In the genomic region with DNA sequence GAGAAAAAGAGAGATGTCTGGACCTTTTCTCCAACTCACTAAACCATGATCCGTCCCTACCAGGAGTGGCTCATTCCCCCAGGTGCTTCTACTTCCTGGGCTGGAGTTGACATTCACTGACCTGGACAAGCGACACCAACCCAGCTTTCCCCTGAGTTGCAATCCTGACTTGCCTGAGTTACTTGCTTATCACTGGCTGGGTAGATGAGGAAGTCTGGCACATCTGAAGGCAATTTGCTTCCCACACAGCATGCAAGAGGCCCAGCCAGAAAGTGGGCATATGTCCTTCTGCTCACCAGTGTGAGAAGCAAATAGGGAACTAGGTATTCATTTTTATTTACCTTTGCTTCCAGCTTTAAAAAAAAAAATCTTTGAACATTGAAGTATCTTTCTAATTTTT, we compare ENCODE assay signal across 12 mouse cellular contexts.
DNase-seq lines count a peak whose midpoint lies in the region.
"Had no signal": no experiment of that assay in that cellular context is flagged by ENCODE, and none has a peak within 500 bp of the region (broad histone marks: within the 10 kb centered on the region; RNA-seq: fewer than 3 reads in every experiment).

No protein-coding gene starts in this region.

- peak; percentile 94 for DNase-seq in brain, adult 2 months (ENCODE audit: low read depth, low spot score)
- DNase-seq in cerebellum, adult 11-12 months: peak; percentile 72
- DNase-seq in cerebellum, adult 9-10 months: peak; percentile 73
- DNase-seq in cerebellum, postnatal 25 days: peak; percentile 63 to 74
- DNase-seq in natural killer cell, adult 2 months (ENCODE audit: low spot score in 2 of 2): no peak
- DNase-seq in lung, postnatal 14 days: no peak
- DNase-seq in c-Kit-positive CD71-positive TER-119-positive erythroid progenitor cells, embryonic 14.5 days (ENCODE audit: low spot score): no peak
- DNase-seq: adrenal gland, postnatal 14 days; forebrain, postnatal 0 days; gastrocnemius, postnatal 36 days; heart, adult 11 months; kidney, adult 11 months had no signal

Comparison
In these comparisons a context has a peak if more than half of its experiments do, and no peak if none do; other contexts are left out.
1. DNase-seq: peak in brain, adult 2 months (single experiment), cerebellum, adult 11-12 months (single experiment), cerebellum, adult 9-10 months (single experiment) and cerebellum, postnatal 25 days (2 of 2); none in natural killer cell, adult 2 months (0 of 2), lung, postnatal 14 days (single experiment) and c-Kit-positive CD71-positive TER-119-positive erythroid progenitor cells, embryonic 14.5 days (single experiment).